Mouse (Mus musculus): ENCODE results near the gene Ptpn21. TPM values are rescaled to one million over a fixed set of nuclear protein-coding genes. Genes with fewer than 3 reads are reported as not detected.

Gene Ptpn21
- total and polyA plus RNA-seq, 2 experiments from 2014 or later, result 5.4 to 16.0 TPM

- no peak for ATAC-seq (ENCODE audit: insufficient read depth, low read depth)
- H3K36me3 ChIP-seq (replicated peaks; ENCODE audit: control insufficient read depth, insufficient read depth, low read length), result peaks cover 84% of the 10 kb centered on the region
- H3K27ac ChIP-seq (ENCODE audit: low read depth), result no peak overlapping the region
- 91% methylated on average over 6 of the region's 6 CpGs for WGBS
- no peak overlapping the region for H3K4me3 ChIP-seq (ENCODE audit: low read depth, low read length)
- H3K27me3 ChIP-seq (ENCODE audit: control insufficient read depth, insufficient read depth, low read length), result no peaks in the 10 kb centered on the region
- DNase-seq (ENCODE audit: low spot score), result no peak
- no peaks in the 10 kb centered on the region for H3K9me3 ChIP-seq (replicated peaks; ENCODE audit: control insufficient read depth, low read length)
- no peaks in the 10 kb centered on the region for H3K4me1 ChIP-seq (ENCODE audit: control insufficient read depth, insufficient read depth)
- TF ChIP-seq EP300 (IDR thresholded peaks at IDR 0.05; ENCODE audit: low read depth) (no peak), CTCF (IDR thresholded peaks at IDR 0.05; ENCODE audit: low read depth) (no peak)
- no peak overlapping the region for H3K9ac ChIP-seq (replicated peaks; ENCODE audit: low read depth, low read length)
- no peak overlapping the region for H3K4me2 ChIP-seq (ENCODE audit: low read depth, low read length)
Measured at GRCm38 (mm10) chr12:98759700-98760099, 22.5 kb upstream of the Ptpn21 start.

GRCm38 (mm10) chr12:98757636-98758035 lies 20.4 kb upstream of the Ptpn21 start:
- Histone ChIP-seq H3K4me1 (ENCODE audit: control insufficient read depth, insufficient read depth) (no peaks in the 10 kb centered on the region), H3K27ac (ENCODE audit: low read depth) (no peak overlapping the region), H3K4me3 (ENCODE audit: low read depth, low read length) (no peak overlapping the region), H3K4me2 (ENCODE audit: low read depth, low read length) (no peak overlapping the region), H3K9me3 (replicated peaks; ENCODE audit: control insufficient read depth, low read length) (no peaks in the 10 kb centered on the region), H3K36me3 (replicated peaks; ENCODE audit: control insufficient read depth, insufficient read depth, low read length) (peaks cover 77% of the 10 kb centered on the region), H3K27me3 (ENCODE audit: control insufficient read depth, insufficient read depth, low read length) (no peaks in the 10 kb centered on the region), H3K9ac (replicated peaks; ENCODE audit: low read depth, low read length) (no peak overlapping the region)
- 74% methylated on average over 6 of the region's 6 CpGs for WGBS
- DNase-seq (ENCODE audit: low spot score) (no peak), ATAC-seq (ENCODE audit: insufficient read depth, low read depth) (no peak)
- no peak for TF ChIP-seq EP300 (IDR thresholded peaks at IDR 0.05; ENCODE audit: low read depth)
- TF ChIP-seq CTCF (IDR thresholded peaks at IDR 0.05; ENCODE audit: low read depth), result 0 out of 2 replicates have a peak, but pooled peaks have one; percentile 13

DNA sequence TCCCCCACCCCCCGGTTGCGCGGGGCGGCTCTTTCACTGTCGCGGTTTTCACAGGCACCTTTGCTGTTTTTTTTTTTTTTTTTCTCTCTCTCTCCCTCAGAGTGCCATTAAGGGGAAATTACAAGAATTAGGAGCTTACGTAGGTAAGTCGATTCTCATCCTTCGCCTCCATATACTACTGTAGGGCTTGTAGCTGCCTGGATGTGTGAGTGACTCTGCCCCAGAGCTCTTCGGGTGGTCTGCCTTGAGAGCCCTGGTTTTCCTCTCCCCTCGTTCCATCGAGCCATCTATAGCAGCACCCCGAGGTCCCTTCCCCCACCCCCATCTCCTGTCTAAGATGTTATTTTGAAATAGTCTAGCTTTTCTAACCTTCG lies 10.2 kb upstream of the Ptpn21 start:
- Histone ChIP-seq H3K36me3 (replicated peaks; ENCODE audit: control insufficient read depth, insufficient read depth, low read length) (no peaks in the 10 kb centered on the region; the same call in 1 of the 2 replicates), H3K27ac (ENCODE audit: low read depth) (peak overlapping the region; percentile 93), H3K27me3 (ENCODE audit: control insufficient read depth, insufficient read depth, low read length) (no peaks in the 10 kb centered on the region), H3K4me2 (ENCODE audit: low read depth, low read length) (peak overlapping the region; percentile 79), H3K4me3 (ENCODE audit: low read depth, low read length) (peak overlapping the region; percentile 92), H3K4me1 (ENCODE audit: control insufficient read depth, insufficient read depth) (peaks cover 14% of the 10 kb centered on the region), H3K9me3 (replicated peaks; ENCODE audit: control insufficient read depth, low read length) (no peaks in the 10 kb centered on the region), H3K9ac (replicated peaks; ENCODE audit: low read depth, low read length) (peak overlapping the region; percentile 91)
- no peak for TF ChIP-seq EP300 (IDR thresholded peaks at IDR 0.05; ENCODE audit: low read depth)
- no peak for TF ChIP-seq CTCF (IDR thresholded peaks at IDR 0.05; ENCODE audit: low read depth)
- ATAC-seq (ENCODE audit: insufficient read depth, low read depth) (peak; percentile 7; the same call in 1 of the 2 replicates), DNase-seq (ENCODE audit: low spot score) (no peak)
- WGBS, result under 1% methylated on average over 10 of the region's 14 CpGs

DNA sequence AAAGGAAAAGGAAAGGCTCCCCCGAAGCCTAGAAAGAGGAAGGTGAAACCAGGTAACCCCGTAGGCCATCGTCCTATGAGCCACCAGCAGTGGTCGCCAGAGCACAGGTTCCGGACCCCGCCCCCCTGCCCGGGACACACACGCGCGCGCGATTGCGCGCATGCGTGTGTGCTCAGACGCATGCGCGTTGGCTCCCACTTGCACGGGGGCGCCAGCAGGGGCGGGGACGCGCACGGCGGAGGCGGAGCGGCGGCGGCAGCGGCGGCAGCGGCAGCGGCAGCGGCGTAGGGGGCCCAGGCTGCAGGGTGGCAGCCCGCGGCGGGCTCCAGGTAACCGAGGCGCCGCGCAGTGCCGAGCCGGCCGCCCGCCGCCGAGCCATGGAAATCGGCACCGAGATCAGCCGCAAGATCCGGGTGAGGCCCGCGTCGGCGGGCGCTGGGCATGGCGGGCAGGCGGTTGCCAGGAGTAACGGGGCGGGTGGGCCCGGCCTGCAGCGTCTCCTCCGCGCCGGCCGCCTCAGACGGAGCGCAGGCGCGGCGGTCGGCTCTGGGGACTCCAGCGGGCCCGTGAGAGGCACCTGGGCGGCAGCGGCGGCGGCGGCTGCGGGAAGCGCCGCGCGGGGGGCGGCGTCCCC lies 9.7 kb upstream of the Ptpn21 start, which contains the start of gene Zc3h14:
TSS of gene Zc3h14 (plus strand) at position 219 of the 634 bp plus-strand sequence.
- WGBS, result under 1% methylated on average over 63 of the region's 87 CpGs
- Histone ChIP-seq H3K36me3 (replicated peaks; ENCODE audit: control insufficient read depth, insufficient read depth, low read length) (no peaks in the 10 kb centered on the region; the same call in 1 of the 2 replicates), H3K9ac (replicated peaks; ENCODE audit: low read depth, low read length) (peak within 1 kb of the TSS; percentile 91), H3K27me3 (ENCODE audit: control insufficient read depth, insufficient read depth, low read length) (no peaks in the 10 kb centered on the region), H3K4me2 (ENCODE audit: low read depth, low read length) (peak within 1 kb of the TSS; percentile 79), H3K9me3 (replicated peaks; ENCODE audit: control insufficient read depth, low read length) (no peaks in the 10 kb centered on the region), H3K4me3 (ENCODE audit: low read depth, low read length) (peak within 1 kb of the TSS; percentile 92), H3K4me1 (ENCODE audit: control insufficient read depth, insufficient read depth) (peaks cover 14% of the 10 kb centered on the region), H3K27ac (ENCODE audit: low read depth) (peak within 1 kb of the TSS; percentile 93)
- TF ChIP-seq CTCF (IDR thresholded peaks at IDR 0.05; ENCODE audit: low read depth) (peak; percentile 67), EP300 (IDR thresholded peaks at IDR 0.05; ENCODE audit: low read depth) (no peak)
- peak; percentile 88 for DNase-seq (ENCODE audit: low spot score)
- ATAC-seq (ENCODE audit: insufficient read depth, low read depth), result peak; percentile 95

DNA sequence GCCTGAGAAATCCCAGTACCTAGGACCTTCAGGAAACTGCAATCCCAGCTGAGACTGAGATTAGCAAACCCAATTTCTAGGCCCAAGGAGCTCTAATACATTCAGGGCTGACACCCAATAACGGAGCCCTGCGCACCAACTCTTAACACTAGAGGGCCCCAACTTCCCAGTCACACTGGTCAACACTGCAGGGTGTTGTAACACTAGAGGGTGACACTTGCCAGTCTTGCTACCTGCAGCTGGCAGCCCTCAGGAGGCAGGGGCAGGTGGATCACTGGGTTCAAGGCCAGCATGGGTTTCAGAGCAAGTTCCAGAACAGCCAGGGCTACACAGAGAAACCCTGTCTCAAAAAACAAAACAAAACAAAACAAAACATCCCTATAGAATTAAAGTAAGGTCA lies 8.9 kb upstream of the Ptpn21 start:
- ATAC-seq (ENCODE audit: insufficient read depth, low read depth) (peak; percentile 48), DNase-seq (ENCODE audit: low spot score) (peak; percentile 89)
- no peak overlapping the region for H3K4me3 ChIP-seq (ENCODE audit: low read depth, low read length)
- H3K4me2 ChIP-seq (ENCODE audit: low read depth, low read length), result no peak overlapping the region
- no peak for TF ChIP-seq EP300 (IDR thresholded peaks at IDR 0.05; ENCODE audit: low read depth)
- peak; percentile 64 for TF ChIP-seq CTCF (IDR thresholded peaks at IDR 0.05; ENCODE audit: low read depth)
- peak overlapping the region; percentile 93; the same call in 1 of the 2 replicates for H3K27ac ChIP-seq (ENCODE audit: low read depth)
- H3K27me3 ChIP-seq (ENCODE audit: control insufficient read depth, insufficient read depth, low read length), result no peaks in the 10 kb centered on the region
- H3K9ac ChIP-seq (replicated peaks; ENCODE audit: low read depth, low read length), result no peak overlapping the region
- H3K4me1 ChIP-seq (ENCODE audit: control insufficient read depth, insufficient read depth), result peaks cover 14% of the 10 kb centered on the region
- H3K9me3 ChIP-seq (replicated peaks; ENCODE audit: control insufficient read depth, low read length), result no peaks in the 10 kb centered on the region
- 8% methylated on average over 2 of the region's 2 CpGs for WGBS
- no peaks in the 10 kb centered on the region for H3K36me3 ChIP-seq (replicated peaks; ENCODE audit: control insufficient read depth, insufficient read depth, low read length)
